Mouse (Mus musculus) neural tube, embryonic 14.5 days (tissue): Measurements from ENCODE around the gene Babam2. TPM values are rescaled to one million over a fixed set of nuclear protein-coding genes. Genes with fewer than 3 reads are reported as not detected.

Source experiments
- ATAC-seq: fragments of 200-750 bp; cut with Nextera tagmentation; 2 replicates; pipeline ENCODE4 v1.8.0; 2017; ENCODE audit warnings: low read depth, mild to moderate bottlenecking, moderate TSS enrichment, moderate library complexity
- H3K27ac ChIP-seq: fragments of 300-500 bp; sonication (generic); 2 replicates; pipeline ENCODE4 v1.5.1; 2014; ENCODE audit warnings: low read depth, mild to moderate bottlenecking, control low read depth, low read length, moderate library complexity, mixed read lengths
- H3K27me3 ChIP-seq: fragments of 300-500 bp; sonication (generic); 2 replicates; pipeline ENCODE4 v1.6.1; 2014; ENCODE audit warnings: low read length; ENCODE audit not compliant: control insufficient read depth, insufficient read depth
- H3K36me3 ChIP-seq: fragments of 300-500 bp; sonication (generic); 2 replicates; pipeline ENCODE4 v1.6.1; 2014; ENCODE audit warnings: low read length, mixed read lengths; ENCODE audit not compliant: control insufficient read depth, insufficient read depth
- H3K4me1 ChIP-seq: fragments of 300-500 bp; sonication (generic); 2 replicates; pipeline ENCODE4 v1.6.1; 2014; ENCODE audit warnings: low read length; ENCODE audit not compliant: control insufficient read depth, insufficient read depth
- H3K4me2 ChIP-seq: fragments of 300-500 bp; sonication (generic); 2 replicates; pipeline ENCODE4 v1.6.1; 2014; ENCODE audit warnings: mild to moderate bottlenecking, low read depth, low read length, control low read depth
- H3K4me3 ChIP-seq: fragments of 300-500 bp; sonication (generic); 2 replicates; pipeline ENCODE4 v1.5.1; 2014; ENCODE audit warnings: low read depth, low read length, control low read depth, mixed read lengths
- H3K9ac ChIP-seq: fragments of 300-500 bp; sonication (generic); replicated peaks from 2 replicates; pipeline ENCODE4 v1.6.1; 2014; ENCODE audit warnings: low read depth, mild to moderate bottlenecking, control low read depth, low read length, mixed read lengths
- H3K9me3 ChIP-seq: fragments of 300-500 bp; sonication (generic); 2 replicates; pipeline ENCODE4 v1.6.1; 2016; ENCODE audit warnings: low read length; ENCODE audit not compliant: control insufficient read depth
- WGBS: fragments of 180-500 bp; shearing (Covaris S2); extraction: QIAGEN DNeasy Blood & Tissue Kit; methylation state at CpG from one replicate; pipeline ENCODE4 v1.1.7; 2014; 5-methylcytosine and 5-hydroxymethylcytosine counted together
- polyA plus RNA-seq: library from polyadenylated mRNA; unstranded; fragments of >200 nt; fragmentation: Nextera tagmentation; extraction: Ambion mirVana; gene quantifications from 2 replicates; pipeline ENCODE4 v1.2.1, GENCODE M21; 2014

Babam2 gene
- polyA plus RNA-seq, 1 experiment from 2014 or later = 43.5 TPM

- no peak overlapping the region for H3K27ac ChIP-seq
- H3K9me3 ChIP-seq = no peaks in the 10 kb centered on the region
- H3K4me3 ChIP-seq = no peak overlapping the region
- no peak for ATAC-seq
- H3K27me3 ChIP-seq = no peaks in the 10 kb centered on the region
- no peaks in the 10 kb centered on the region for H3K36me3 ChIP-seq
- H3K4me1 ChIP-seq = no peaks in the 10 kb centered on the region
- 90% methylated on average over 2 of the region's 2 CpGs for WGBS
- H3K9ac ChIP-seq = no peak overlapping the region
- H3K4me2 ChIP-seq = no peak overlapping the region
Measured at GRCm38 (mm10) chr5:32085566-32085965, 388.1 kb downstream of the Babam2 start.

GRCm38 (mm10) chr5:32085971-32086370, 388.5 kb downstream of the Babam2 start:
- Histone ChIP-seq H3K4me3 (no peak overlapping the region), H3K4me1 (no peaks in the 10 kb centered on the region), H3K9me3 (no peaks in the 10 kb centered on the region), H3K27ac (no peak overlapping the region), H3K9ac (no peak overlapping the region), H3K27me3 (no peaks in the 10 kb centered on the region), H3K36me3 (no peaks in the 10 kb centered on the region), H3K4me2 (no peak overlapping the region)
- no peak for ATAC-seq
- WGBS = 86% methylated on average over 2 of the region's 2 CpGs

- Histone ChIP-seq H3K27ac (no peak overlapping the region), H3K4me1 (no peaks in the 10 kb centered on the region), H3K27me3 (no peaks in the 10 kb centered on the region), H3K9ac (no peak overlapping the region), H3K36me3 (no peaks in the 10 kb centered on the region), H3K9me3 (no peaks in the 10 kb centered on the region), H3K4me2 (no peak overlapping the region), H3K4me3 (no peak overlapping the region)
- WGBS = 87% methylated on average over 6 of the region's 6 CpGs
- ATAC-seq = no peak
Measured at GRCm38 (mm10) chr5:32086526-32087090, 389.1 kb downstream of the Babam2 start.

GRCm38 (mm10) chr5:32089481-32089880, 392.0 kb downstream of the Babam2 start:
- WGBS = 44% methylated on average over 5 of the region's 5 CpGs
- Histone ChIP-seq H3K9ac (no peak overlapping the region), H3K9me3 (no peaks in the 10 kb centered on the region), H3K27me3 (no peaks in the 10 kb centered on the region), H3K4me1 (no peaks in the 10 kb centered on the region), H3K4me3 (no peak overlapping the region), H3K36me3 (no peaks in the 10 kb centered on the region), H3K27ac (no peak overlapping the region), H3K4me2 (no peak overlapping the region)
- no peak for ATAC-seq

- Histone ChIP-seq H3K4me3 (no peak overlapping the region), H3K4me1 (no peaks in the 10 kb centered on the region), H3K4me2 (no peak overlapping the region), H3K27ac (no peak overlapping the region), H3K9me3 (no peaks in the 10 kb centered on the region), H3K27me3 (no peaks in the 10 kb centered on the region), H3K9ac (no peak overlapping the region), H3K36me3 (no peaks in the 10 kb centered on the region)
- ATAC-seq = no peak
Measured at GRCm38 (mm10) chr5:32092281-32092680, 394.8 kb downstream of the Babam2 start.

GRCm38 (mm10) chr5:32098691-32099090, 401.2 kb downstream of the Babam2 start:
- 84% methylated on average over 3 of the region's 3 CpGs for WGBS
- no peak for ATAC-seq
- Histone ChIP-seq H3K4me1 (no peaks in the 10 kb centered on the region), H3K4me3 (no peak overlapping the region), H3K9me3 (no peaks in the 10 kb centered on the region), H3K4me2 (no peak overlapping the region), H3K27me3 (no peaks in the 10 kb centered on the region), H3K9ac (no peak overlapping the region), H3K27ac (no peak overlapping the region), H3K36me3 (no peaks in the 10 kb centered on the region)

GRCm38 (mm10) chr5:32102484-32102883, 405.0 kb downstream of the Babam2 start:
- Histone ChIP-seq H3K4me3 (no peak overlapping the region), H3K36me3 (no peaks in the 10 kb centered on the region), H3K4me1 (no peaks in the 10 kb centered on the region), H3K9ac (no peak overlapping the region), H3K27ac (no peak overlapping the region), H3K9me3 (no peaks in the 10 kb centered on the region), H3K27me3 (no peaks in the 10 kb centered on the region), H3K4me2 (no peak overlapping the region)
- peak; percentile 38; the same call in 1 of the 2 replicates for ATAC-seq
- WGBS = 26% methylated on average over 5 of the region's 5 CpGs

GRCm38 (mm10) chr5:32102971-32103431, 405.5 kb downstream of the Babam2 start:
- Histone ChIP-seq H3K27me3 (no peaks in the 10 kb centered on the region), H3K4me2 (no peak overlapping the region)

GRCm38 (mm10) chr5:32103545-32103944, 406.1 kb downstream of the Babam2 start:
- ATAC-seq = no peak
- H3K4me1 ChIP-seq = no peaks in the 10 kb centered on the region
- no peak overlapping the region for H3K27ac ChIP-seq
- no peaks in the 10 kb centered on the region for H3K9me3 ChIP-seq
- no peak overlapping the region for H3K4me2 ChIP-seq
- WGBS = 96% methylated on average over 1 of the region's 1 CpGs
- no peaks in the 10 kb centered on the region for H3K27me3 ChIP-seq
- H3K4me3 ChIP-seq = no peak overlapping the region
- no peak overlapping the region for H3K9ac ChIP-seq
- H3K36me3 ChIP-seq = no peaks in the 10 kb centered on the region

More at GRCm38 (mm10) chr5:32102971-32103431, 405.5 kb downstream of the Babam2 start:
- no peaks in the 10 kb centered on the region for H3K9me3 ChIP-seq
- WGBS = 86% methylated on average over 6 of the region's 6 CpGs
- H3K27ac ChIP-seq = no peak overlapping the region
- no peaks in the 10 kb centered on the region for H3K36me3 ChIP-seq
- H3K4me3 ChIP-seq = no peak overlapping the region
- no peak for ATAC-seq
- no peaks in the 10 kb centered on the region for H3K4me1 ChIP-seq
- H3K9ac ChIP-seq = no peak overlapping the region
